Mouse (Mus musculus): ENCODE measurements around the gene Hibadh. TPM values are rescaled to one million over a fixed set of nuclear protein-coding genes. Genes with fewer than 3 reads are reported as not detected.

Gene Hibadh
- polyA plus RNA-seq, 1 experiment, result 334 TPM

DNA sequence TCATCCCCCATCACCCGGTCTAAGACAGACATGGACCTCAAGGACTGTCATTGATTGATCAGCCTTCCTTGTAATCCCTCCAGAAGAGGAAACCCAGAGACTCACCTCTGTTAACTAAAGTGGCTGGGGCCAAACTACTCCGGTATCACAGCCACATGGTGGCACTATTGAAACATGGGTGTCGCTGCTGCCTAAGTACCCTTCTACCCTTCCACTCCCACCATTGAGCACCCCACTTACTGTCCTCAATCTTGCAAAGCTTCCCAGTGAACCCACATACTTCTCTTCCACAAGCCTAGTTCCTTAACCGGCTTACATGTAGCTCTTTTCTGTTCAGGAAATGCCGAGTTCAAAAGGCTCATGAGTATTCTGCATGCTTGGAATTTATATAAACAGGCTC lies 22.8 kb upstream of the Hibadh start:
- no peak overlapping the region for H3K4me3 ChIP-seq (ENCODE audit: insufficient read depth, low read depth, low read length)
- no peaks in the 10 kb centered on the region for H3K27me3 ChIP-seq (replicated peaks; ENCODE audit: control insufficient read depth, insufficient read depth, low read length)
- no peaks in the 10 kb centered on the region for H3K36me3 ChIP-seq (ENCODE audit: control insufficient read depth, insufficient read depth, low read length)
- no peak for TF ChIP-seq POLR2A (IDR thresholded peaks at IDR 0.05; ENCODE audit: low read depth, low read length)
- peak; percentile 82 for TF ChIP-seq CTCF (conservative IDR thresholded peaks at IDR 0.05; ENCODE audit: insufficient read depth, insufficient read length, low read depth, low read length)
- H3K27ac ChIP-seq (ENCODE audit: insufficient read depth, low read depth, low read length), result no peak overlapping the region
- WGBS, result 29% methylated on average over 5 of the region's 5 CpGs
- peak; percentile 44 for DNase-seq
- H3K4me1 ChIP-seq (ENCODE audit: control insufficient read depth, insufficient read depth, low read length), result no peaks in the 10 kb centered on the region

DNA sequence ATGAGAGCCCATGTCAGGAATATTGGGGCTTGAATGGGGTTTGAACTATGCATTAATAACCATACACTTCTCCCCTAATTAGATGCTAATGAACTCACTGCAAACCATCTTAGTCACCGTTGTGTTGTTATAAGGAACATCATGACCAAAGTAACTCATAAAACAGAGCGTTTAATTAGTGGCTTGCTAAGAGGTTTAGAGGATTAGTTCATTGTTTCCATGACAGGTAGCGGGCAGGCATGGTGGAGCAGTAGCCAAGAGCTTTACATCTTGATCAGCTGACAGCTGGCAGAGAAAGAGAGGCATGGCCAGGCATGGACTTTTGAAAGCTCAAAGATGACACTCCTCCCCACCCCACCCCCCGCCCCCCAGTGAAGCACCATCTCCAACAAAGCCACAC lies 15.1 kb upstream of the Hibadh start:
- WGBS, result 86% methylated on average over 4 of the region's 4 CpGs
- no peaks in the 10 kb centered on the region for H3K27me3 ChIP-seq (replicated peaks; ENCODE audit: control insufficient read depth, insufficient read depth, low read length)
- no peaks in the 10 kb centered on the region for H3K36me3 ChIP-seq (ENCODE audit: control insufficient read depth, insufficient read depth, low read length)
- no peaks in the 10 kb centered on the region for H3K4me1 ChIP-seq (ENCODE audit: control insufficient read depth, insufficient read depth, low read length)
- no peak overlapping the region for H3K4me3 ChIP-seq (ENCODE audit: insufficient read depth, low read depth, low read length)
- H3K27ac ChIP-seq (ENCODE audit: insufficient read depth, low read depth, low read length), result no peak overlapping the region
- DNase-seq, result no peak
- TF ChIP-seq POLR2A (IDR thresholded peaks at IDR 0.05; ENCODE audit: low read depth, low read length), result no peak
- no peak for TF ChIP-seq CTCF (conservative IDR thresholded peaks at IDR 0.05; ENCODE audit: insufficient read depth, insufficient read length, low read depth, low read length)

DNA sequence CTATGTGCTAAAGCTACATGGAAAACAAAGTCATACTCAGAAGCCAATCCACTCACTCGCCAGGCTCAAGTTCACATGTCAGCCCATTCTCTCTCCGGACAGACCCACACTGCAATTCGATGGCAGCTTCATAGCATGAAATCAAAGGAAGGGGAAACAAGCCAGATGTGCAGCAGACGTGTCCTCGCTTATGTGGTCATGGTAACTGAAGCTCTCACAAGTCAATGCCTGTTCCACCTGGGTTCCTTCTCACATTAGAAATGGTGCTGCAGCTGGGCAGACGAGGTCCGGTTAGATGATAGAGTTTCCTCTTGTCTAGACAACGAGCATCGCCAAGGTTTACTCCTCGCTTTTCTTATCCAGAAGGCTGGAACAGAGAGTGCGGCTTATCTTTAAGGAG lies 8.6 kb upstream of the Hibadh start:
- 51% methylated on average over 11 of the region's 11 CpGs for WGBS
- Histone ChIP-seq H3K27me3 (replicated peaks; ENCODE audit: control insufficient read depth, insufficient read depth, low read length) (no peaks in the 10 kb centered on the region), H3K36me3 (ENCODE audit: control insufficient read depth, insufficient read depth, low read length) (no peaks in the 10 kb centered on the region), H3K4me1 (ENCODE audit: control insufficient read depth, insufficient read depth, low read length) (no peaks in the 10 kb centered on the region), H3K27ac (ENCODE audit: insufficient read depth, low read depth, low read length) (no peak overlapping the region), H3K4me3 (ENCODE audit: insufficient read depth, low read depth, low read length) (no peak overlapping the region)
- no peak for TF ChIP-seq POLR2A (IDR thresholded peaks at IDR 0.05; ENCODE audit: low read depth, low read length)
- no peak for TF ChIP-seq CTCF (conservative IDR thresholded peaks at IDR 0.05; ENCODE audit: insufficient read depth, insufficient read length, low read depth, low read length)
- DNase-seq, result no peak

DNA sequence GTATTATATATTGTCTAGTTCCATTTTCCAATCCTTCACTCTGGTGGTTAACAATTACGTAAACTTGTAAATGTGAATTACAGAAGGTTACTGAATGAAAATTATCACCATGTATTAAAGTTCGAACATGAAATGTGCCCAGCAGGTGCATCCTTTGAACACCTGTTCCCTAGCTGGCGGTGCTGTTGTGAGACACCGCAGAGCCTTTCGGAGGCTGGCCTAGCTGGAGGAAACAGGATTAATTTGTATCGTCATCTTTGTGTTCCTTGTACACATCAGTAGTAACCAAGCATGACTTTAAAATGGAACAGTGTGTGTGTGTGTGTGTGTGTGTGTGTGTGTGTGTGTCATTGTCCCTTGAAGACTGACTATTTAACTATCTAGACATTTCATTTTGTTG lies 7.8 kb upstream of the Hibadh start:
- H3K27ac ChIP-seq (ENCODE audit: insufficient read depth, low read depth, low read length), result no peak overlapping the region
- 90% methylated on average over 6 of the region's 6 CpGs for WGBS
- no peaks in the 10 kb centered on the region for H3K27me3 ChIP-seq (replicated peaks; ENCODE audit: control insufficient read depth, insufficient read depth, low read length)
- TF ChIP-seq CTCF (conservative IDR thresholded peaks at IDR 0.05; ENCODE audit: insufficient read depth, insufficient read length, low read depth, low read length) (no peak), POLR2A (IDR thresholded peaks at IDR 0.05; ENCODE audit: low read depth, low read length) (no peak)
- H3K4me1 ChIP-seq (ENCODE audit: control insufficient read depth, insufficient read depth, low read length), result no peaks in the 10 kb centered on the region
- no peak overlapping the region for H3K4me3 ChIP-seq (ENCODE audit: insufficient read depth, low read depth, low read length)
- no peak for DNase-seq
- H3K36me3 ChIP-seq (ENCODE audit: control insufficient read depth, insufficient read depth, low read length), result no peaks in the 10 kb centered on the region

DNA sequence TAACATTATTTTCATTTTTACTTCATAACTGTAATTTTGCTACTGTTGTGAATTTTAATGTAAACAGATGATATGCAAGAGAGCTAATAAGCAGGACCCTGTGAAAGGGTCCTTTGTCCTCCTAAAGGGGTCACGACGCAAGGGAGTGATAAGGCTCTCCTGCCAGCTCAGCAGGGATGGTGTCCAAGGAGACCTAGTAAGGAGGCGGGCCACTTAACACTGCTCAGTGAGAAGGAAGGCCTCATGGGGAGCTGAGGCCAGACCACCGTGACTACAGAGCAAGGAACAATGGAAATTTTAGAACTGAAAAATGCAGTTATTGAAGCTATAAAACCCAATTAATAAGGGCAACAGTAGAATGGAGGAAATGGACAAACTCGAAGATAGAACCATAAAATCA lies 5.7 kb upstream of the Hibadh start:
- Histone ChIP-seq H3K4me3 (ENCODE audit: insufficient read depth, low read depth, low read length) (no peak overlapping the region), H3K27me3 (replicated peaks; ENCODE audit: control insufficient read depth, insufficient read depth, low read length) (no peaks in the 10 kb centered on the region), H3K27ac (ENCODE audit: insufficient read depth, low read depth, low read length) (no peak overlapping the region), H3K36me3 (ENCODE audit: control insufficient read depth, insufficient read depth, low read length) (no peaks in the 10 kb centered on the region), H3K4me1 (ENCODE audit: control insufficient read depth, insufficient read depth, low read length) (no peaks in the 10 kb centered on the region)
- 66% methylated on average over 5 of the region's 5 CpGs for WGBS
- DNase-seq, result no peak
- no peak for TF ChIP-seq CTCF (conservative IDR thresholded peaks at IDR 0.05; ENCODE audit: insufficient read depth, insufficient read length, low read depth, low read length)
- no peak for TF ChIP-seq POLR2A (IDR thresholded peaks at IDR 0.05; ENCODE audit: low read depth, low read length)

DNA sequence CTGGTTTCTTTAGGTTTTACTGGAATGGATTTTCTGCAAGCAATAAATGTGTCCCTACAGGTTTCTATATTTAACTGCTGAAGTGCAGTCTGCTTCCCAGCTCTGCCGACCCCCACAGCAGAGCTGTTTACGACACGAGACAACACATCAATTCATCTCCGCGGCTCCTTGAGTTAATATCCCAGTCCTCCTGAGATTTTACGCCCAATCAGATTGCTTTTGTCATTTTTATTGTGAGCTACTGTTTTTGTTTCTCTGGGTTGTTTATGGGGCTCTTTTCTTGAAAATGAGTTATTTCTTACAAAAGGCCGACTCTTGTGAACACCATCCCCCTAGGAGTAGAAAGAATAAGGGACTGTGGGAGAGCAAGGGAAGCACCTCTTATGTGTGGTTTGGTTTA lies 2.0 kb upstream of the Hibadh start:
- no peaks in the 10 kb centered on the region; the same call in 1 of the 2 replicates for H3K4me1 ChIP-seq (ENCODE audit: control insufficient read depth, insufficient read depth, low read length)
- WGBS, result 71% methylated on average over 7 of the region's 7 CpGs
- TF ChIP-seq CTCF (conservative IDR thresholded peaks at IDR 0.05; ENCODE audit: insufficient read depth, insufficient read length, low read depth, low read length) (no peak), POLR2A (IDR thresholded peaks at IDR 0.05; ENCODE audit: low read depth, low read length) (no peak)
- H3K36me3 ChIP-seq (ENCODE audit: control insufficient read depth, insufficient read depth, low read length), result no peaks in the 10 kb centered on the region
- H3K27ac ChIP-seq (ENCODE audit: insufficient read depth, low read depth, low read length), result no peak overlapping the region
- DNase-seq, result no peak
- H3K4me3 ChIP-seq (ENCODE audit: insufficient read depth, low read depth, low read length), result no peak overlapping the region
- H3K27me3 ChIP-seq (replicated peaks; ENCODE audit: control insufficient read depth, insufficient read depth, low read length), result no peaks in the 10 kb centered on the region

DNA sequence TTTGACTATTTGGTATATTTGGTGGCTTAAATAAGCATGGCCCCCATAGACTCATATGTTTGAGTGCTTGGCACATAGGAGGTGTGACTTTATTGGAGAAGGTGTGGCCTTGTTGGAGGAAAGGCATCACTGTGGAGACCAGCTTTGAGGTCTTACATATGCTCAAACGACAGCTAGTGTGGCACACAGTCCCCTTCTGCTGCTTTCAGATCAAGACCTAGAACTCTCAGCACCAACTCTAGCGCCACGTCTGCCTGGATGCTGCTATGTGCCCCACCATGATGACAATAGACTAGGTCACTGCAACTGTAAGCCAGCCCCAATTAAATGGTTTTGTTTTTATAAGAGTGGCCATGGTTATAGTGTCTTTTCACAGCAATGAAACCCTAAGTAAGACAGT lies 887 bp upstream of the Hibadh start:
- 75% methylated on average over 3 of the region's 3 CpGs for WGBS
- Histone ChIP-seq H3K36me3 (ENCODE audit: control insufficient read depth, insufficient read depth, low read length) (no peaks in the 10 kb centered on the region), H3K27me3 (replicated peaks; ENCODE audit: control insufficient read depth, insufficient read depth, low read length) (no peaks in the 10 kb centered on the region), H3K4me3 (ENCODE audit: insufficient read depth, low read depth, low read length) (no peak overlapping the region), H3K4me1 (ENCODE audit: control insufficient read depth, insufficient read depth, low read length) (no peaks in the 10 kb centered on the region; the same call in 1 of the 2 replicates), H3K27ac (ENCODE audit: insufficient read depth, low read depth, low read length) (no peak overlapping the region)
- DNase-seq, result no peak
- TF ChIP-seq CTCF (conservative IDR thresholded peaks at IDR 0.05; ENCODE audit: insufficient read depth, insufficient read length, low read depth, low read length) (no peak), POLR2A (IDR thresholded peaks at IDR 0.05; ENCODE audit: low read depth, low read length) (no peak)
